Mouse (Mus musculus): ENCODE data around the gene Mmp23. TPM values are rescaled to one million over a fixed set of nuclear protein-coding genes. Genes with fewer than 3 reads are reported as not detected.
A peak's percentile ranks its signal among the peaks of the same experiment; 100 is the strongest.

Gene Mmp23
- polyA plus RNA-seq, 1 experiment from 2014 or later = 26.3 TPM

DNA sequence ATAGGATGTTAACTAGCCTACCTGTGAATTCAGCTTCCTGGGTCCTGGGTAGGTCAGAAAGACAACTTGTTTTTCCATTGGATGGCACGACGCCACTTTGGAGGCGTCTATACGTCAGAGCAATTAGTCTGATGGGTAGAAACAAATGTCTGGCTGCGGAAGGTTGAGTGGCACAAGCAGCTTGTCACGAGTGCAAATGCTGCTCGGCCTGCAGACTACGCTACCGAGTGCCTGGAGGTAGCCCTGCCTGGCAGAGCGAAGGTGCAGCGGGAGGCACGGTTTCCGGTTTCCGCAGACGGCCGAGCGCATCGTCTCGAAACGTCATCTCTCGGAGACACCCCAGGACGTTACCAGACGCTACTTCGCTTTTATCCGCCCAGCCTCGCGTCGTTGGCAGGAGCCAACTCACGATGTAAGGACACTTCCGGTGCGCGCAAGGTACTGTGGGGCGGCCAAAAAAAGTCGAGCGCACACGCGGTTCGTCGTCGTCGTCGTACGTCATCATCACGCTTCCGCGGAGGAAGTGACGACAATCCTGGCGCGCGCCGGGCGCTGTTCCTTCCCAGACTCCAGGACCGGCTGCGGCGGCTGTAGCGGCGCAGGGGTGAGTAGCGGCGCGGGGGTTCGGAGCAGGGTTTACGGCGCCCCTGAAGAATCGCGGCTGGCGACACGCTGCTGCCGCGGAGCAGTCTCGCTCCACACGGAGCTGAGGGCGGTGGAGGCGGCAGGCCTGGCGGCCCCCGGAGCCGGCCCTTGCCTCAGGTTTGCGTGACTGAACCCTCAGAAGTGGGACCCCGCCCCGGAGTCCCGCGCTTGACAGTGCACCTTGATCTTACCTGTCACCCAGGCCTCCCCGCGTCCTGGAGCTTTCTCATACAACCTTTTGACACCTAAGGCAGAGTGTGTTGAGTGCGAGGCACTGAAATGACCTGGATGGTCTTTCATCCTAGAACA, 28.6 kb downstream of the Mmp23 start, which contains the start of gene Cdk11b:
TSS of gene Cdk11b (plus strand) at position 517 of the 954 bp plus-strand sequence.
- H3K9ac ChIP-seq (replicated peaks; ENCODE audit: low read depth, low read length) = peak within 1 kb of the TSS; percentile 80
- H3K27ac ChIP-seq (ENCODE audit: low read length) = peak within 1 kb of the TSS; percentile 84
- peak; percentile 100 for ATAC-seq (ENCODE audit: insufficient number of reproducible peaks, insufficient read depth, low FRiP score, low read depth)
- H3K4me3 ChIP-seq (ENCODE audit: low read depth, low read length) = peak within 1 kb of the TSS; percentile 99
- H3K4me1 ChIP-seq (ENCODE audit: control insufficient read depth, insufficient read depth, low read length) = no peaks in the 10 kb centered on the region
- under 1% methylated on average over 83 of the region's 84 CpGs for WGBS
- H3K9me3 ChIP-seq (ENCODE audit: control insufficient read depth, low read depth, low read length) = no peaks in the 10 kb centered on the region
- peak within 1 kb of the TSS; percentile 87 for H3K4me2 ChIP-seq (replicated peaks; ENCODE audit: low read depth, low read length)
- H3K27me3 ChIP-seq (ENCODE audit: control insufficient read depth, insufficient read depth, low read length) = no peaks in the 10 kb centered on the region
- H3K36me3 ChIP-seq (ENCODE audit: control insufficient read depth, insufficient read depth, low read length) = peaks cover 24% of the 10 kb centered on the region

DNA sequence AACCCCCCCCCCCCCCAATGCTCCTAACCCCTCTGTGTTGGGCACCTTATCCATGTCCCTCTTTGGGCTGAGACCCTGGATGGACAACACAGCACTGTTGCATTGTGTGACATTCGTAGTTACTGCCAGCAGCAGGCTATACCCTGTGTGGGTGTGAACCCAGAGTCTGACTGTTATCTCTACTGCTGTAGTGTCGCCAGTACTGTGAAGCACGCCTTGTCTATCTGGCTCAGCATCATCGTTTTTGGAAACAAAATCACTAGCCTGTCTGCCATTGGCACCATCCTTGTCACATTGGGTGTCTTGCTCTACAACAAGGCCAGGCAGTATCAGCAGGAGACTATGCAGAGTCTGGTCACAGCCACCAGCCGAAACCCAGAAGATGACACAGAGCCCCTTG, 34.9 kb downstream of the Mmp23 start:
- Histone ChIP-seq H3K9ac (replicated peaks; ENCODE audit: low read depth, low read length) (no peak overlapping the region), H3K36me3 (ENCODE audit: control insufficient read depth, insufficient read depth, low read length) (peaks cover 45% of the 10 kb centered on the region), H3K27me3 (ENCODE audit: control insufficient read depth, insufficient read depth, low read length) (no peaks in the 10 kb centered on the region), H3K9me3 (ENCODE audit: control insufficient read depth, low read depth, low read length) (no peaks in the 10 kb centered on the region), H3K27ac (ENCODE audit: low read length) (no peak overlapping the region), H3K4me3 (ENCODE audit: low read depth, low read length) (no peak overlapping the region), H3K4me1 (ENCODE audit: control insufficient read depth, insufficient read depth, low read length) (no peaks in the 10 kb centered on the region), H3K4me2 (replicated peaks; ENCODE audit: low read depth, low read length) (no peak overlapping the region)
- WGBS = 89% methylated on average over 5 of the region's 5 CpGs
- 0 out of 2 replicates have a peak, but pooled peaks have one; percentile 18 for ATAC-seq (ENCODE audit: insufficient number of reproducible peaks, insufficient read depth, low FRiP score, low read depth)

DNA sequence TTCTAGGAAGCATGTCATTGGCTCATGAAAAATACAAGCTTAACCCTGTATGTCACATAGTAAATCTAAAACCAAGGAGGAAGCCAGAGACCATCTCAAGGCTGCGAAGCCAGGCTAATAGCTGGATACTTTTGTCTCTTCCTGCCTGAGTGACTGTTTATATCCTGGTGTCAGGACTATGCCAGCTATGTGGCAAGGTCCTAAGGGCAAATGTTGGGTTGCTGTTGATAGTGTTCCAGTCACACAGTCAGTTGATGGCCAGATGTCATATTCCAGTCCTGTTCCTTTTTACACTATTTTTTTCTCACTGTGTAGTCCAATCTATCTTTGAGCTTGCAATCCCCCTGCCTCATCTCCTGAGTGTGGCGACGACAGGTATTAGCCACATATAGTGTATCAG, 39.9 kb downstream of the Mmp23 start:
- WGBS = 93% methylated on average over 3 of the region's 3 CpGs
- peaks cover 52% of the 10 kb centered on the region for H3K36me3 ChIP-seq (ENCODE audit: control insufficient read depth, insufficient read depth, low read length)
- no peak overlapping the region for H3K9ac ChIP-seq (replicated peaks; ENCODE audit: low read depth, low read length)
- H3K27ac ChIP-seq (ENCODE audit: low read length) = no peak overlapping the region
- no peaks in the 10 kb centered on the region for H3K4me1 ChIP-seq (ENCODE audit: control insufficient read depth, insufficient read depth, low read length)
- no peak overlapping the region for H3K4me3 ChIP-seq (ENCODE audit: low read depth, low read length)
- H3K4me2 ChIP-seq (replicated peaks; ENCODE audit: low read depth, low read length) = no peak overlapping the region
- no peak for ATAC-seq (ENCODE audit: insufficient number of reproducible peaks, insufficient read depth, low FRiP score, low read depth)
- H3K9me3 ChIP-seq (ENCODE audit: control insufficient read depth, low read depth, low read length) = no peaks in the 10 kb centered on the region
- no peaks in the 10 kb centered on the region for H3K27me3 ChIP-seq (ENCODE audit: control insufficient read depth, insufficient read depth, low read length)

DNA sequence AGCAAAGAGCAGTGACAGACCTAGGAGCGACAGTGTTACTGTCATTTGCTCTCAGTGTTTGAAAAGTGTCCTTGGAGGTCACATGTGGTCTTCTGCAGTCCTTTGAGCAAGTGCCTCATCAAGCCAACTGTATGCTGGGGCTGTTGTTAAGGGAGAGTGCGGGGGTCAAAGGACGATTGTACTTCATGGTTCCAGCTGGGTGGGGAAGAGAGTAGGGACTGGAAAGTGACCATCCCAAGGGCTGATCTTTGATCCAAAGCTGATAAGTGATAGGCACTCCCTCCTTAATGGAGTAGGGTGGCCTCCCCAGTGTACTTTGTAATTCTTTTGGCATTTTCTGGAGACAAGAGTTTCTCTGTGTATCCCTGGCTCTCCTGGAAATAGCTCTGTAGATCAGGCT, 41.3 kb downstream of the Mmp23 start:
- WGBS = 87% methylated on average over 3 of the region's 3 CpGs
- H3K36me3 ChIP-seq (ENCODE audit: control insufficient read depth, insufficient read depth, low read length) = peaks cover 39% of the 10 kb centered on the region
- no peaks in the 10 kb centered on the region for H3K9me3 ChIP-seq (ENCODE audit: control insufficient read depth, low read depth, low read length)

DNA sequence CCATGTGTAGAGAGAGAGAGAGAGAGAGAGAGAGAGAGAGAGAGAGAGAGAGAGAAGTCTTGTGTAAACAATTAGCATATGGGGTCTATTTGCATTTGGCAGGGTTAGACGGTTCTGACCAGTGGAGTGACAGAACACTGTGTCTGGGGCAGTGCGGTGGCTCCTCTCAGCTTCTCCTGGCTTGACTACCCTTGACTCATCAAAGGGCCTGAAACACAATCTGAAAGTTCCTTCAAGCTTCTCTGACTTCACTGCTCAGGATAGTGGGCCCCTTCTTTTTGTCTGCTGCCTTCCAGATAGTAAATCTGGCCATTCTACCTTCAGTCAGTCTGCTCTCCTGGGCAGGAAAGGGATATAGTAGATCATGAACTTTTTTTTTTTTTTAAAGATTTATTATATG, 46.4 kb downstream of the Mmp23 start:
- ATAC-seq (ENCODE audit: insufficient number of reproducible peaks, insufficient read depth, low FRiP score, low read depth) = no peak
- Histone ChIP-seq H3K9ac (replicated peaks; ENCODE audit: low read depth, low read length) (no peak overlapping the region), H3K27me3 (ENCODE audit: control insufficient read depth, insufficient read depth, low read length) (no peaks in the 10 kb centered on the region), H3K36me3 (ENCODE audit: control insufficient read depth, insufficient read depth, low read length) (peaks cover 15% of the 10 kb centered on the region), H3K4me3 (ENCODE audit: low read depth, low read length) (no peak overlapping the region), H3K9me3 (ENCODE audit: control insufficient read depth, low read depth, low read length) (no peaks in the 10 kb centered on the region), H3K4me1 (ENCODE audit: control insufficient read depth, insufficient read depth, low read length) (peaks cover 7% of the 10 kb centered on the region; the same call in 1 of the 2 replicates), H3K4me2 (replicated peaks; ENCODE audit: low read depth, low read length) (no peak overlapping the region), H3K27ac (ENCODE audit: low read length) (no peak overlapping the region)
- WGBS = 71% methylated on average over 2 of the region's 2 CpGs

More for the DNA sequence above, 41.3 kb downstream of the Mmp23 start:
- no peak overlapping the region for H3K4me2 ChIP-seq (replicated peaks; ENCODE audit: low read depth, low read length)
- no peak for ATAC-seq (ENCODE audit: insufficient number of reproducible peaks, insufficient read depth, low FRiP score, low read depth)
- H3K4me3 ChIP-seq (ENCODE audit: low read depth, low read length) = no peak overlapping the region
- no peaks in the 10 kb centered on the region for H3K4me1 ChIP-seq (ENCODE audit: control insufficient read depth, insufficient read depth, low read length)
- H3K9ac ChIP-seq (replicated peaks; ENCODE audit: low read depth, low read length) = no peak overlapping the region
- no peaks in the 10 kb centered on the region for H3K27me3 ChIP-seq (ENCODE audit: control insufficient read depth, insufficient read depth, low read length)
- H3K27ac ChIP-seq (ENCODE audit: low read length) = no peak overlapping the region

DNA sequence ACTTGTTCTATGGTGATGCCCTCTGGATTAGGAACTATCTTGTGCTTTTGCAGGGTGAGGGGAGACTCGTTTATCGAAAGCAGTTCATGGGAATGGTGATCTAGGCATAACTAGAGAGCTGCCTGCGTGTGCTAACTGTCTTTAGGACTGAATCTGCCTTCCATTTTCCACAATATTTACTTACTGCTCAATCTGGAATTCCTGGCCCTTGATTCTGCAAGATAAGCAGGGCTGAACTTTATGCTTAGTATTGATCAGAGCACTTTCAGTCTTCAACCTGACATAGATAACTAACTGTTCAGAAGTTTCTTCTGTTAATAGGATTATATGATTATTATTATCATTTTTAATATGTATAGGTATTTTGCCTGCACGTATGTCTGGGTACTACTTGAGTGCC, 48.1 kb downstream of the Mmp23 start:
- ATAC-seq (ENCODE audit: insufficient number of reproducible peaks, insufficient read depth, low FRiP score, low read depth) = no peak
- H3K27ac ChIP-seq (ENCODE audit: low read length) = no peak overlapping the region

DNA sequence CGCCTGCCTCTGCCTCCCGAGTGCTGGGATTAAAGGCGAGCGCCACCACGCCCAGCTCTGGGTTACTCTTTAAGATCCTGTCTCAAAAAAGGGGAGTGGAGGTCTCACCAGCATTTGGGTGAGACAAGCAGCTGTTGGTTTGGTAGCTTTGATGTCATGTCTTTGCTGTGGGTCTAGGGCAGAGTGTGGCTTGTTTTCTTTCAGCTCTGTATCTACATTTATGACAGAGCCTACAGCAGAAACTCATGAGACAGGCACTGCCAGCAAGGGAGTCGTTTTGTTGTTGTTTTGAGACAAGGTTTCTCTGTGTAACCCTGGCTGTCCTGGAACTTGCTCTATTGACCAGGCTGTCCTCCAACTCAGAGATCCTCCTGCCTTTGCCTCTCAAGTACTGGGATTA, 49.4 kb downstream of the Mmp23 start:
- Histone ChIP-seq H3K9me3 (ENCODE audit: control insufficient read depth, low read depth, low read length) (no peaks in the 10 kb centered on the region), H3K27ac (ENCODE audit: low read length) (no peak overlapping the region), H3K9ac (replicated peaks; ENCODE audit: low read depth, low read length) (no peak overlapping the region), H3K4me3 (ENCODE audit: low read depth, low read length) (no peak overlapping the region), H3K36me3 (ENCODE audit: control insufficient read depth, insufficient read depth, low read length) (peaks cover 2% of the 10 kb centered on the region), H3K4me1 (ENCODE audit: control insufficient read depth, insufficient read depth, low read length) (peaks cover 7% of the 10 kb centered on the region; the same call in 1 of the 2 replicates), H3K4me2 (replicated peaks; ENCODE audit: low read depth, low read length) (no peak overlapping the region), H3K27me3 (ENCODE audit: control insufficient read depth, insufficient read depth, low read length) (no peaks in the 10 kb centered on the region)
- ATAC-seq (ENCODE audit: insufficient number of reproducible peaks, insufficient read depth, low FRiP score, low read depth) = no peak
- 96% methylated on average over 6 of the region's 6 CpGs for WGBS

More for the DNA sequence above, 48.1 kb downstream of the Mmp23 start:
- H3K4me1 ChIP-seq (ENCODE audit: control insufficient read depth, insufficient read depth, low read length) = peaks cover 7% of the 10 kb centered on the region; the same call in 1 of the 2 replicates
- H3K9me3 ChIP-seq (ENCODE audit: control insufficient read depth, low read depth, low read length) = no peaks in the 10 kb centered on the region
- WGBS = 90% methylated on average over 4 of the region's 4 CpGs
- H3K4me2 ChIP-seq (replicated peaks; ENCODE audit: low read depth, low read length) = no peak overlapping the region
- H3K9ac ChIP-seq (replicated peaks; ENCODE audit: low read depth, low read length) = no peak overlapping the region
- H3K4me3 ChIP-seq (ENCODE audit: low read depth, low read length) = no peak overlapping the region
- no peaks in the 10 kb centered on the region for H3K27me3 ChIP-seq (ENCODE audit: control insufficient read depth, insufficient read depth, low read length)
- H3K36me3 ChIP-seq (ENCODE audit: control insufficient read depth, insufficient read depth, low read length) = peaks cover 6% of the 10 kb centered on the region

DNA sequence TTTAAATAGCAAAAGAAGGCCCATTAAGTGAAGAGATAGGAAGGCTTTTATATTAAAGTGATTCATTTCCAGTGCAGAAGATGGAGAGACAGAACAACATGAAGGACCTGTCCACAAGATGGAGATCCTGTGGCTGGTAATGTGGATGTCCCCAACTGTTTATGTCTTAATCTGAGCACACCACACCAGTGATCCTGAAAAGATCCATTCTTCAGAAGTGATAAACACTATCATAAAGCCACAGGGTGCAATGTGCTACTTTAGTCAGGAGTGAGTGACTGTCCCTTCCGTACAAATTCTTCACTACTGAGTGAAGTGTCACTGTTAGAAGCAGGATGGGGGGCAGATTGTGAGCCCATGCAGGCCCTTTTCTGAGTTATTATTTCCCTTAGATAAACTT, 50.4 kb downstream of the Mmp23 start:
- no peaks in the 10 kb centered on the region for H3K27me3 ChIP-seq (ENCODE audit: control insufficient read depth, insufficient read depth, low read length)
- peaks cover 7% of the 10 kb centered on the region; the same call in 1 of the 2 replicates for H3K4me1 ChIP-seq (ENCODE audit: control insufficient read depth, insufficient read depth, low read length)
- H3K36me3 ChIP-seq (ENCODE audit: control insufficient read depth, insufficient read depth, low read length) = peaks cover 2% of the 10 kb centered on the region
- H3K9ac ChIP-seq (replicated peaks; ENCODE audit: low read depth, low read length) = no peak overlapping the region
- no peak for ATAC-seq (ENCODE audit: insufficient number of reproducible peaks, insufficient read depth, low FRiP score, low read depth)
- peak overlapping the region; percentile 95; the same call in 1 of the 2 replicates for H3K4me3 ChIP-seq (ENCODE audit: low read depth, low read length)
- WGBS = 88% methylated on average over 1 of the region's 1 CpGs
- no peaks in the 10 kb centered on the region for H3K9me3 ChIP-seq (ENCODE audit: control insufficient read depth, low read depth, low read length)
- H3K4me2 ChIP-seq (replicated peaks; ENCODE audit: low read depth, low read length) = peak overlapping the region; percentile 73; the same call in 1 of the 2 replicates
- no peak overlapping the region for H3K27ac ChIP-seq (ENCODE audit: low read length)

Measured in stomach, embryonic 14.5 days (tissue).